Mouse (Mus musculus): ENCODE results near the gene 4930432K21Rik.

The 4930432K21Rik gene

GRCm38 (mm10) chr8:84193566-84193965 lies 45.7 kb downstream of the 4930432K21Rik start:
- DNase-seq = no peak

GRCm38 (mm10) chr8:84194224-84194743 lies 46.5 kb downstream of the 4930432K21Rik start:
- no peak for DNase-seq

GRCm38 (mm10) chr8:84197141-84197921 lies 49.5 kb downstream of the 4930432K21Rik start:
- DNase-seq = no peak

GRCm38 (mm10) chr8:84197922-84198774 lies 50.3 kb downstream of the 4930432K21Rik start:
- DNase-seq = no peak

- DNase-seq = no peak
Observed at GRCm38 (mm10) chr8:84198871-84199270, 51.0 kb downstream of the 4930432K21Rik start.

- no peak for DNase-seq
Observed at GRCm38 (mm10) chr8:84199348-84200125, 51.7 kb downstream of the 4930432K21Rik start.

GRCm38 (mm10) chr8:84200126-84200555 lies 52.3 kb downstream of the 4930432K21Rik start:
- no peak for DNase-seq

GRCm38 (mm10) chr8:84200652-84201544 lies 53.1 kb downstream of the 4930432K21Rik start:
- DNase-seq = no peak

- no peak for DNase-seq
Observed at GRCm38 (mm10) chr8:84201545-84202245, 53.9 kb downstream of the 4930432K21Rik start.

GRCm38 (mm10) chr8:84202466-84202865 lies 54.6 kb downstream of the 4930432K21Rik start:
- no peak for DNase-seq

GRCm38 (mm10) chr8:84202938-84203917 lies 55.4 kb downstream of the 4930432K21Rik start:
- no peak for DNase-seq

- DNase-seq = no peak
Observed at GRCm38 (mm10) chr8:84203975-84204772, 56.3 kb downstream of the 4930432K21Rik start.

- DNase-seq = no peak
Observed at GRCm38 (mm10) chr8:84205073-84205472, 57.2 kb downstream of the 4930432K21Rik start.

- no peak for DNase-seq
Observed at GRCm38 (mm10) chr8:84206666-84207065, 58.8 kb downstream of the 4930432K21Rik start.

- no peak for DNase-seq
Observed at GRCm38 (mm10) chr8:84207811-84208210, 60.0 kb downstream of the 4930432K21Rik start.

GRCm38 (mm10) chr8:84208381-84209380 lies 60.9 kb downstream of the 4930432K21Rik start:
- no peak for DNase-seq

GRCm38 (mm10) chr8:84210167-84210791 lies 62.5 kb downstream of the 4930432K21Rik start:
- peak; percentile 85 for DNase-seq
